Mouse (Mus musculus): ENCODE results near the gene Spin2g.
"Not testable (repeated sequence)": the region's sequence is repeated elsewhere in the genome, so short reads cannot be mapped to it uniquely, and the experiment has no call there.

Spin2g gene

GRCm38 (mm10) chrX:34238633-34239032 lies at the start of gene Spin2g:
Gene Spin2g, minus strand, starts transcription at chrX:34238733.
- not testable (repeated sequence) for DNase-seq (ENCODE audit: low spot score)
